21 mouse cellular contexts compared by ENCODE assay signal in the genomic region with DNA sequence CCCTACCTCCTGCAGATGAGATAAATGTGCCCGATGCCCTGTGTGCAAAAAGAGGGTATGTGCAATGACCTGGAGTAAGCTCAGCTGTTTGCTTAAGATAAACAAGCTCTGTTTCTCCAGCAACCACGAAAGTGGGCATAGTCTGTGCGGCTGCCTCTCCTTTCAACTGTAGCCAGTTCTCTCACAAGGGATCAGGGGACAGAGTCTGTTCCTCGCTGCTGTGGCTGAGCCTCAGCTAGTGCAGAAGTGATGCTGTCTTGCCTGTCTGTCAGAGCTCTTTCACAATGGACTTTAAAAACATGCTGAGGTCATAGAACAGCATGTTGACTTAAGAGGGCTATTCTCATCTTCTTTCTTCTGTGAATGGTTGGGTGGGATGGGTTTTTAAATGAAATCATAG.
A peak's percentile ranks its signal among the peaks of the same experiment; 100 is the strongest.
DNase-seq lines count a peak whose midpoint lies in the region; ATAC-seq and TF ChIP-seq lines count a peak whose summit lies in the region.
"Had no signal": no experiment of that assay in that cellular context is flagged by ENCODE, and none has a peak within 500 bp of the region (broad histone marks: within the 10 kb centered on the region; RNA-seq: fewer than 3 reads in every experiment).

No protein-coding gene starts in this region.

- no peak overlapping the region for H3K9ac ChIP-seq in forebrain, embryonic 14.5 days (ENCODE audit: low read length)
- no peak overlapping the region for H3K9ac ChIP-seq in forebrain, postnatal 0 days
- H3K9ac ChIP-seq in stomach, postnatal 0 days (ENCODE audit: low read length), result no peak overlapping the region
- H3K9ac ChIP-seq: embryonic facial prominence, embryonic 15.5 days; forebrain, embryonic 15.5 days; hindbrain, embryonic 12.5 days had no signal

- no peaks in the 10 kb centered on the region for H3K27me3 ChIP-seq in forebrain, embryonic 14.5 days (replicated peaks; ENCODE audit: control insufficient read depth, insufficient read depth, low read length)
- H3K27me3 ChIP-seq in forebrain, postnatal 0 days (ENCODE audit: insufficient read depth, low read length), result no peaks in the 10 kb centered on the region
- H3K27me3 ChIP-seq in stomach, postnatal 0 days (ENCODE audit: control insufficient read depth, insufficient read depth, low read length), result no peaks in the 10 kb centered on the region
- H3K27me3 ChIP-seq: embryonic facial prominence, embryonic 15.5 days; forebrain, embryonic 15.5 days; hindbrain, embryonic 12.5 days had no signal

- H3K9me3 ChIP-seq in forebrain, embryonic 14.5 days (replicated peaks; ENCODE audit: control insufficient read depth, low read length), result no peaks in the 10 kb centered on the region
- H3K9me3 ChIP-seq in forebrain, postnatal 0 days (ENCODE audit: low read length), result no peaks in the 10 kb centered on the region
- no peaks in the 10 kb centered on the region for H3K9me3 ChIP-seq in stomach, postnatal 0 days (ENCODE audit: control insufficient read depth, low read length)
- H3K9me3 ChIP-seq: embryonic facial prominence, embryonic 15.5 days; forebrain, embryonic 10.5 days; forebrain, embryonic 15.5 days; heart, embryonic 10.5 days; hindbrain, embryonic 12.5 days had no signal

- no peak for TF ChIP-seq CTCF in forebrain, postnatal 0 days (IDR thresholded peaks at IDR 0.05; ENCODE audit: low read depth)
- TF ChIP-seq CTCF in brain, embryonic 14.5 days (IDR thresholded peaks at IDR 0.05; ENCODE audit: borderline replicate concordance, extremely low read depth, insufficient read depth, insufficient read length), result no peak
- TF ChIP-seq CTCF in stomach, postnatal 0 days (IDR thresholded peaks at IDR 0.05; ENCODE audit: low read depth), result no peak

- no peaks in the 10 kb centered on the region for H3K36me3 ChIP-seq in forebrain, embryonic 14.5 days (ENCODE audit: control insufficient read depth, insufficient read depth, low read length)
- no peaks in the 10 kb centered on the region for H3K36me3 ChIP-seq in forebrain, postnatal 0 days (ENCODE audit: insufficient read depth)
- H3K36me3 ChIP-seq in stomach, postnatal 0 days (ENCODE audit: control insufficient read depth, insufficient read depth, low read length), result no peaks in the 10 kb centered on the region
- H3K36me3 ChIP-seq: embryonic facial prominence, embryonic 15.5 days; forebrain, embryonic 10.5 days; forebrain, embryonic 15.5 days; heart, embryonic 10.5 days; hindbrain, embryonic 12.5 days had no signal

- no peak for TF ChIP-seq POLR2A in brain, embryonic 14.5 days (IDR thresholded peaks at IDR 0.05; ENCODE audit: borderline replicate concordance, extremely low read depth, insufficient read depth, insufficient read length, poor library complexity, severe bottlenecking)

- H3K4me3 ChIP-seq in forebrain, embryonic 14.5 days (ENCODE audit: low read depth, low read length), result no peak overlapping the region
- H3K4me3 ChIP-seq in forebrain, postnatal 0 days (ENCODE audit: low read depth, low read length), result no peak overlapping the region
- no peak overlapping the region for H3K4me3 ChIP-seq in stomach, postnatal 0 days (ENCODE audit: low read depth, low read length)
- H3K4me3 ChIP-seq: embryonic facial prominence, embryonic 15.5 days; erythroblast, embryonic 14.5 days; forebrain, embryonic 10.5 days; forebrain, embryonic 15.5 days; heart, embryonic 10.5 days; hindbrain, embryonic 12.5 days had no signal

- 64% methylated on average over 4 of the region's 4 CpGs for WGBS in forebrain, embryonic 14.5 days
- WGBS in forebrain, postnatal 0 days, result 35% methylated on average over 4 of the region's 4 CpGs
- 32% methylated on average over 4 of the region's 4 CpGs for WGBS in stomach, postnatal 0 days

- no peak overlapping the region for H3K4me2 ChIP-seq in forebrain, embryonic 14.5 days (ENCODE audit: low read length)
- no peak overlapping the region for H3K4me2 ChIP-seq in forebrain, postnatal 0 days (ENCODE audit: low read depth)
- no peak overlapping the region for H3K4me2 ChIP-seq in stomach, postnatal 0 days (replicated peaks; ENCODE audit: low read depth)
- H3K4me2 ChIP-seq: embryonic facial prominence, embryonic 15.5 days; forebrain, embryonic 15.5 days; hindbrain, embryonic 12.5 days had no signal

- peak; percentile 12 for DNase-seq in forebrain, embryonic 14.5 days (ENCODE audit: low spot score)
- no peak for DNase-seq in forebrain, postnatal 0 days
- DNase-seq in lung, postnatal 10 days, result peak; percentile 2
- no peak for DNase-seq in lung, postnatal 4 days
- peak; percentile 45 for DNase-seq in brain, embryonic 14.5 days (ENCODE audit: low read depth)
- DNase-seq in stomach, postnatal 0 days (ENCODE audit: low spot score), result peak; percentile 39
- DNase-seq in cerebellum, adult 9-10 months, result no peak
- DNase-seq: adrenal gland, postnatal 10 days; cerebellum, adult 11-12 months; cerebellum, adult 9-11 months; cerebellum, postnatal 36 days; gastrocnemius, postnatal 10 days; heart, adult 18-20 months; heart, postnatal 10 days; heart, postnatal 4 days had no signal

- no peaks in the 10 kb centered on the region for H3K4me1 ChIP-seq in forebrain, embryonic 14.5 days (ENCODE audit: control insufficient read depth, insufficient read depth, low read length)
- H3K4me1 ChIP-seq in forebrain, postnatal 0 days (ENCODE audit: insufficient read depth), result no peaks in the 10 kb centered on the region
- H3K4me1 ChIP-seq in stomach, postnatal 0 days (replicated peaks; ENCODE audit: control insufficient read depth, insufficient read depth), result no peaks in the 10 kb centered on the region
- H3K4me1 ChIP-seq: embryonic facial prominence, embryonic 15.5 days; forebrain, embryonic 10.5 days; heart, embryonic 10.5 days; hindbrain, embryonic 12.5 days had no signal

- ATAC-seq in forebrain, embryonic 14.5 days, result no peak
- ATAC-seq in forebrain, postnatal 0 days, result no peak
- ATAC-seq in stomach, postnatal 0 days (ENCODE audit: low FRiP score, low TSS enrichment), result no peak
- ATAC-seq: forebrain, embryonic 15.5 days had no signal

- no peak for TF ChIP-seq EP300 in stomach, postnatal 0 days (optimal IDR thresholded peaks at IDR 0.05)

- no peak overlapping the region for H3K27ac ChIP-seq in forebrain, embryonic 14.5 days (ENCODE audit: low read depth, low read length)
- no peak overlapping the region for H3K27ac ChIP-seq in forebrain, postnatal 0 days (ENCODE audit: low read depth, low read length)
- no peak overlapping the region for H3K27ac ChIP-seq in stomach, postnatal 0 days (replicated peaks)
- H3K27ac ChIP-seq: embryonic facial prominence, embryonic 15.5 days; forebrain, embryonic 10.5 days; forebrain, embryonic 15.5 days; heart, embryonic 10.5 days; hindbrain, embryonic 12.5 days had no signal

Comparison
In these comparisons a context has a peak if more than half of its experiments do, and no peak if none do; other contexts are left out.
1. DNase-seq: peak in forebrain, embryonic 14.5 days (single experiment), lung, postnatal 10 days (single experiment), brain, embryonic 14.5 days (single experiment) and stomach, postnatal 0 days (single experiment); none in forebrain, postnatal 0 days (single experiment), lung, postnatal 4 days (0 of 2) and cerebellum, adult 9-10 months (single experiment).